Mouse (Mus musculus) layer of hippocampus, postnatal 36 days (tissue): ENCODE measurements around the gene Rpl10l. TPM values are rescaled to one million over a fixed set of nuclear protein-coding genes. Genes with fewer than 3 reads are reported as not detected.

ENCODE experiments used
- DNase-seq, 2 experiments: peaks; one replicate each; pipeline ENCODE4 v3.0.0; 2022
- total RNA-seq, 2 experiments: library from RNA; stranded (reverse); gene quantifications; 2 replicates each; pipeline ENCODE4 v1.2.3; 2021

Gene Rpl10l
- total RNA-seq = not detected

DNA sequence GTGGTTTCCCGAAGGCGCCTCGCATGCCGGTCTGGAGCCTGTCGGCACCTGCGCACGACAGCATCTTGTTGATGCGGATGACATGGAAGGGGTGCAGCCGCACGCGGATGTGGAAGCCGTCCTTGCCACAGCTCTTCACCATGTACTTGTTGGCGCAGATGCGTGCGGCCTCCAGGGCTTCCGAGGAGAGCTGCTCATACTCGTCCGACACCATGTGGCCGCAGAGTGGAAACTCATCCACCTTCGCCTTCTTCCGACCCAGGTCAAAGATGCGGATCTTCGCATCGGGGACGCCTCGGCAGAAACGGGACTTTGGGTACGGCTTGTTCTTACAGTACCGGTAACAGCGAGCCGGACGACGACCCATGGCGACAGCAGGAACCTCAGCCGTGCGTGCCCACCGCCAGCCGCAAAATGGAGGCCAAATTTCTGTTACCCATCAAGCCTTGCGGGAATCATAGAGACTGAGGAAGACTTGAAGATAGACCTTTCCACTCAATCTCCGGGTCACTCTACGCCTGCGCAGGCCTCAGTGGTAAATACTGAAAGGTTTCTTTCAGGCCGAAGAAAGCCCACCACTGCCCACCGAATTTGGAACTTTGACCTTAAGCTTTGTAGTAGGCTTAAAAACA lies at the start of gene Rpl10l:
TSS of gene Rpl10l (minus strand) at position 411 of the 632 bp plus-strand sequence.
- DNase-seq = no peak

DNA sequence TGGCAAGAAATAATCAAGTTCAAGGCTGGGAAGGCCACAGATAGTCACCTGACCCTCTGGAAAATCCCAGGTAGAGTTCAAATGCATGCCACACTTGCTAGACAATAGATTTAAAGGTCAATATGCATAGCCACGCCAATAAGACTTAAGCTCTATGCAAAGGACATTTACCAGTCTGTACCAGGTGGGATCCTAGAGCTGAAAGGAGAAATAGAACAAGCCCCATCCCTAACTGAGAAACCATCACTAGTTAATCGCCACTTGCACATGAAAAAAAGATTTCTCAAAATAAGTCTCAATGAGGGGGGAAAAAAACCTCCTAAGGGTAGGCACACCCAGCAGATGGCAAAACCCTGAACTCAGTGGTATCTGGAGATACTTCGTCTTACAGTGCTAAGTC lies 8.3 kb downstream of the Rpl10l start:
- no peak for DNase-seq

DNA sequence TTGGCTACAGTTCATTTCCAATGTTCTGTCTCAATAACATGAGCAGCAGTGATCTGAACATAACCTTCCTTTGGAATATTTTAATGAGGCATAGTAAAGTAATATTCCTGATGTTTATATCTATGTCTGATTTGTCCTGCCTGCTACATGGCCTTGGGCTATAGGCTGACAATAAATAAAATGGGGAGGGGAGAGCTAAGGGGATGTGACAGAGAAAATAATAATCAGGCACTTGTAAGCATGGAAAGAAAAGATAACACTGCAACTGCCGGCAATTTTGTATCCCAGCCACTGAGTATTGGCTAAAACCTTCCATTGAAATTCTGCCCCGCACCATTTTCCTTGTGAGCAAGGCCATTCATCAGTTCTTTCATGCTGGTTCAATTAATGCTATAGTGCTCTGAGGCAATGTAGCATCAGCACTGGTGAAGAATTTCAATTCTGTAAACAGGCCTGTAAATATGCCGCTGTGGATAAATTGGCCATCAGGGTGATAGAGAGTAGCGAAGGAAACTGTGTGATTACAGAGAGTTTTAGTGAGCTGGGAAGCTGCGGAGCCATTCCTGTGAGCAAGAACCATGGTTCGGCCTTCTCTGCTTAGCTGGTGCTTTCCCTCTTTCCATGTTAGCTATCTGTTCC lies 38.6 kb downstream of the Rpl10l start:
- DNase-seq = no peak

DNA sequence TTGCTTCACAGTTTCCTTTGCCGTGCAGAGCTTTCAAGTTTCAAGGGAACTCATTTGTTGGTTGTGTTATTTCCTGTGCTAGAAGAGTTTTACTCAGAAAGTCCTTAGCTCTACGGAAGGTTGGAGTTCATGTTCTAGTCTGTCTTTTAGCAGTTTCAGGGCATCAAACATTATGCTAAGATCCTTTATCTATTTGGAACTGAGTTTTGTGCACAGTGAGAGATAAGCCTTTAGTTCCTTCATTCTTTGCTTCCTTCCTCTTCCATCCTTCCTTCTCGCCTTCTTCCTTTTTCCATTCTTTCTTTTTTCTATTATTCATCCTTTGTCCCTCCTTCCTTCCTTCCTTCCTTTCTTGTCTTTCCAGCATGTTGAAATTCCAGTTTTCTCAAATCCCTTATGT lies 50.0 kb downstream of the Rpl10l start:
- no peak for DNase-seq
